Mouse (Mus musculus) left cerebral cortex, adult 11 months (tissue): ENCODE results near the gene Rasal3.
A peak's percentile ranks its signal among the peaks of the same experiment; 100 is the strongest.

Experiments used
- DNase-seq: peaks from one replicate; pipeline ENCODE4 v3.0.0; 2022; ENCODE audit warnings: low spot score

The Rasal3 gene

DNA sequence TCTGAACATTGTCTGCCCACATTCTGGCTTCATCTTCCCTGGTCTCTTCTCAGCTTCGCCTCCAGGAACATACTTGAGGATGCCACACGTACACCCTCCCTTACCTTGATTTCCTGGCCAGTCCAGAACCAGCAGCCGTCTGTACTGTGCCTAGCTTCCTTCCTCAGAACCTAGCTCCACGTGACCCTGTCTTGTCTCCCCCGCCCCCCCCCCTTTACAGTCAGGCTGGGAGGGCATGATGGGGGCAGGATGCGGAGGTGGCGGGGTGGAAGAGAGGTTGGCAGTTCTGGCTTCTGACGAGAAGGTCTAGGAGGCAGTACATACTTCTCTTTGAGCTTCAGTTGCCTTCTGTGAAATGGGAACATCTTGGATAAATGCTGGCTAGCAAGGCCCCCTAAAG lies at the start of gene Rasal3:
Gene Rasal3 (minus strand): TSS at position 167 of the 400 bp plus-strand sequence.
- no peak for DNase-seq

DNA sequence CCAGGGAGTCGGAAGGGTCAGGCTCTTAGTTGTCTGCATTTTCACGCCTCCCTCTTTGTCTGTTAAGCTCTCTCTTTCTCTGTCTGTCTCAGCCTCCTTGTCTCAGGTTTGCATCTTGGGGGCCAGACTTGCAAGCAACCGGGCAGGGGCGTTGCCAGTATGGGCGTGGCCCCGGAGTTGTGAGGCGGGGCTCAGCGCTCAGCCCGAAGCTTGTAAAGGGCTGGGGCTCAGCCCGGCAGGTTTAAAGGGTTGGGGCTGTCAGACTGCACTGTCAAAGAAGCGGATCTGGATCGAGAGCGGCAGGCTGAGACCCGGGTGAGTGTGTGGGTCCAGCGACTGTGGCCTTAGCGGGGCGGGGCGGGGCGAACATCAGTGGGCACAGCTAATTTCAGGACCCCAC lies 49.1 kb upstream of the Rasal3 start, which contains the start of gene Cyp4f39:
Gene Cyp4f39 (plus strand): TSS at position 242 of the 400 bp plus-strand sequence.
- DNase-seq: no peak

DNA sequence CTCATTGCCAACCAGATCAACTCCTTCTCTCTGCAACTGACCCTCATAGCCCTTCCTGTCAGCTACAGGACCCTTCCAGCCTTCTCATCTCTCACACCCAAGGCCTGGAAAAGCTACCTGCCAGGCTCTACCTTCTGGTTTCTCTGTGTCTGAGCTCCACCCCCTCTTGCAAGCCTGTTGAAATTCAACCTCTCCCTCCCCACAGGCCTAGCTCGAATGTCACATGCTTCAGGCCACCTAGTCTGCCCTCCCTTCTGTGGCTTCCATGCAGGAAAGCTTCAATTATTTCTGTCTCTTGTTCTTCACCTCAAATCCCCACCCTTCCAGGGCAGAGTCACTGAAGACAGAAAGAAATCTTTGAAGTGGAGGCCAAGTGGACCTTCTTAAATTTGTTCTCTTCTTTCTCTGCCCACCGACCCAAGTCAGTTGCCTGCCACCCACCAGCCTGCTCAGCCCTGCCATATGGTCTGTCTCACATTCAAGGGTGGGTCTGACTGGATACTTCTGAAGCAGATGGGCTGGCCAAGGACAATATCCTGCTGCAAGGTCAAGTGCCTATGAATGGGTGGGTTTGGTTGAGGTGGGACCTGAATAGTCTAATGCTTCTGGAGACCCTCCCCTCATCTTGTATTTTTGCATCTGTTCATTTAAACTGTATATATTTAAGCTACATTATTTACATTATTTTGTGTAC lies 47.6 kb upstream of the Rasal3 start:
- DNase-seq: no peak

DNA sequence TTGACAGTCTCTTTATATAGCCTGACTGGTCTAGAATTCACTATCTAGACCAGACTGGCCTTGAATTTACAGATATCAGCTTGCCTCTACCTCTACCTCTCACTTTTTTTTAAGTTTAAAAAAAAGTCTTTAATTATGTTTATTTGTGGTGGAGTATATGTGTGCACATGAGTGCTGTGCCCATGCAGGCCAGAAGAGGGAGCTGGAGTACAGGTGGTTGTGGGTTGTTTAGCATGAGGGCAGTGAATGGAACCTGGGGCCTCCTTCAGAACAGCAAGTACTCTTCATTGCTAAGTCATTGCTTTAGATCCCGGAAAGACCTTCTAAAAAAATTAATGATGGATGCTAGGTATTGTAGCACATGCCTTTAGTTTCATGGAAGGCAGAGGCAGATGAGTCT lies 45.7 kb upstream of the Rasal3 start:
- no peak for DNase-seq

DNA sequence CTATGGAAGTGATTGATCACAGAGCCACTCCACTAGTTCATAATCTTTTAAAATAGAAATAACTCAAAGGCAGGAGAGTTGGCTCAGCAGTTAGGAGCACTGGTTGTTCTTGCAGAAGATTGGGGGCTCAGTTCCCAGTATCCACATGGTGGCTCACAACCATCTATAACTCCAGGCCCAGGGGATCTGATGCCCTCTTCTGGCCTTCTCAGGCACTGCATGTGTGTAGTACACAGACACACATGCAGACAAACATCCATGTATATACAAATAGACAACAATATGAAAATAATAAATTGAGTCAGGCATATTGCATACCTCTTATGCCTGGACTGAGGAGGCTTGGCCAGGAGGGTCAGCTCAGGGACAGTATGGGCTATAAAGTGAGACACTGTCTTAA lies 43.8 kb upstream of the Rasal3 start:
- DNase-seq: no peak

DNA sequence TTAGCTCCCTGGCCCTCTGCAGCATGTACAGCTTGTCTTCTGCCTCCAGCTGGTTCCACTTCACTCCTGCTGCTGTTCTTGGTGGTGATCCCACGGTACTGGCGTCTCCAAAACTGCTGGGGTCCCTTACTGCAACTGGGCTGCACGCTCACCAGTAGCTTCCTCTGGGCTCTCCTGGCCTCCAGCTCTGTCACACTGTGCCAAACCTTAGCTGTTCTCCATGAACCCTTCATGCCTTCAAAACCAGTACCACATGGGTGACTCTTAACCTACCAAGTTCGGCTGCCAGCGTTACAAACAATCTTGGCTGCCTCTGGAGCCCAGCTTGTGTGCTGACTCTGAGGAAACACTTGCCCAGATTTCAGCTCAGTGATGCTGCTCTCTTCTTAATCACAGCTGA lies 41.6 kb upstream of the Rasal3 start:
- no peak for DNase-seq

DNA sequence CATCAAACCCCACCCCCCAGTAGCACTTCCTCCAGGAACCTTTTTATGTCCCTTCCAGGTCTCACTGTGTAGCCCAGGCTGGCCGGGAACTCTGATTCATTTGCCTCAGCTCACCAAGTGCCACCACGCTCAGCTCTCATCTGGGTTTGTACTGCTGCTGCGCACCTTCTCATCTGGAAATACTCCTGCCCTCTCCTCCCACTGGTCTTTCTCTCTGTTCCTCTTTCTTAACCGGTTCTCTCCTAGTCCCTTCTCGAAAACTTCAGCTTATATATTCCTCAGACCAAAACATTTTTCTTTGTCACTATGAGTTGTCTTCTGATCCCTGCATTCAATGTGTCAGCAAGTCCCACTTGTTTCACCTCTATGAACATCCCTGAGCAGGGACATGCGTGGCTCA lies 39.9 kb upstream of the Rasal3 start:
- no peak for DNase-seq

DNA sequence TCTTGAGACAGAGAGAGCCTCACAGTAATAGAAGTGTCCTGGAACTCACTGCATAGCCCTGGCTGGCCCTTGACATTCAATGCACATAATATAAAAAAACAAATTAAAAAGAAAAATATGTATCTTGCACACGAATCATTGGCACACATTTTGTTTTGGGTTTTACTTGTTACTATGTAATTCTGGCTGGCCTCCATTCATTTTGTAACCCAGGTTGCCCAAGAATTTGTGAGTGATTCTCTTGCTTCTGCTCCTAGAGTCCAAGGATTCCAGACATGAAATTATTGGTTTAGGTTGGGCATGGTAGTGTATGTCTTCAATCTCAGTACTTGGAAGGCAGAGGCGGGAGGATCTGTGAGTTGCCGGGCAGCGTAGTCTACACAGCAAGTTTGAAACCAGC lies 33.7 kb upstream of the Rasal3 start:
- DNase-seq: no peak

DNA sequence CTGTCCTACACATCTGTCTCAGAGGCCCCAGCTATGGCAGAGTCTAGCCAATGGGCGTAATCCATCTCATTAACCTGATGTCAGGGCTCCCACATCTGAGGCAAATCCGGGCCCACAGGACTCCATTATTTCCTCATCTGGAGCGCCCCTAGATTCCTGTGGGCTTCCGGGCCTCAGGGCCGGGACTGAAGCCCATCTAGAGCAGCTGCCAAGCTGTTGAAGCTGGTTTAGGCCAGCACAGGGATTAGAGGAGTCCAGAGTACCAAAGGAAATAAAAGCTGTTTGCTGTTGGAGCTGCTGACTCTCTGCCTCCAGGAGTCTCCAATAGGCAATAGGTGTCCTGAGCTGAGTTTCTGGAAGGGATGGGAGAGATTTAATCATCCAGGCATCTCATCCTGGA lies 31.8 kb upstream of the Rasal3 start:
- DNase-seq: no peak

DNA sequence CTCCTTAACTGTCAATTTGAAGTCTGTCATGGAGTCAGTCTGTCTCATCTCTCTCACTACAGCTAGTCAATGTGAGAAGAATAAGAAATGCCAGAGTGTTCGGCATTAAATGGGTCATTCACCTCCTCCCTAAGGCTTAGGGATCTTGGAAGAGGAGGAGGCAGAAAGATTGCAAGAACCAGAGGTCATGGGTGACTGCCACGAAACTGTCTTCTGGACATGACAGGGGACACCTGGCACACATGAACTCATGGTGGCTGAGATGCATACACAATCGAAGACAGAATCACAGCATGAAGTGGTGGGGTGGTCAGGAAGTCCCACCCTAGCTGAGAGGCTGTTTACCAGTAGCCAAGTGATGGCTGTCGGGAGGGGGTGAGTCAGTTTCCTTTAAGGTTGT lies 30.9 kb upstream of the Rasal3 start:
- no peak for DNase-seq

DNA sequence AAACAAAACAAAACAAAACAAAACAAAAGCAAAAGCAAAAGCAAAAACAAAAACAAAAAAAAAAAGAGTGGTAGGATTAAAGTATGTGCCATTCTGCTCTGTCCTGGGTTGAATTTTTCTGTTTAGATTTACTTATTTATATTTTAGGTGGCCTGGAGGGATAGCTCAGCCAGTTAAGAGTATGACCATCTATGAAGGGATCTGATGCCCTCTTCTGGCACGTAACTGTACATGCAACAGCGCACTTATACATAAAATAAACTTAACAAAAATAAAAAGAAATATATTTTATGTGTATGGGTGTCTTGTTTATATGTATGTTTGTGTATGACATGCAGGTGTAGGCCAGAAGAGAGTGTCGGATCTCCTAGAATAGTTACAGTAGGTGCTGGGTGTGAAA lies 28.6 kb upstream of the Rasal3 start:
- DNase-seq: no peak

DNA sequence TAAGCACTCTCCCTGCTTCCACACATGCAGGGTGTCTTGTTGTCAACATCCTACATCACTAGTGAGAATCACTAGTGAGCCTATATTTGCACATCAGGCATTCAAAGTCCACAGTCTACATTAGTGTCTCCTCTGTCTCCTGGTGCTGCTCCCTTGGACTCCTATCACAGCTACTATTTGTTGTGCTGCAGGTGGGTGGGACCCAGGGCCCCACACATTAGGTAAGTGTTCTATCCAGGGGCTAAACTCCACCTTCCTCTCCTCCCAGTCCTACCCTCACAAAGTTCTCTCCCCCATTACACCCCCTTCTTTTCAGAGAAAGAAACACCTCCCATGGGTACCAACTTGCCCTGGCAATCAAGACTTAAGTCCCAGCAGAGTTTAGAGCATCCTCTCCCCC lies 23.2 kb upstream of the Rasal3 start:
- no peak for DNase-seq

DNA sequence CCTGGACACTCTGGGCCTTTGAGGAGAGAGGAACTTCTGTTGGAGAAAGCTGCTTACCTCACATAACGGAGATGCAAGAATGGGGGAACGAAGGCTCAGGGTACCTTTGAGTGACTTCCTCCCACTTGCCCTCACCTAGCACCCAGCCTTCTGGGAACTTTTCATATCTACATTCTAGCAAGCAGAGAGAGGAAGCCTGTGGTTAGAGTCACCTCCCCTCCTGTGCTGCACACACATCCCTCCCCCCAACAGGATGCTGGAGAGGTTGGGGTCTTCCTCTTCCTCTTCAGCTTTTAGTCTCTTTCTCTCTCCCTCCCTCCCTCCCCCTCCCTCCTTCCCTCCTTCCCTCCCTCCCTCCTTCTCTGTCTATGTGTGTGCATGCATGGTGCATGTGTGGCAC lies 20.7 kb upstream of the Rasal3 start, which contains the start of gene Pglyrp2:
Gene Pglyrp2 (minus strand): TSS at position 134 of the 400 bp plus-strand sequence.
- no peak for DNase-seq

DNA sequence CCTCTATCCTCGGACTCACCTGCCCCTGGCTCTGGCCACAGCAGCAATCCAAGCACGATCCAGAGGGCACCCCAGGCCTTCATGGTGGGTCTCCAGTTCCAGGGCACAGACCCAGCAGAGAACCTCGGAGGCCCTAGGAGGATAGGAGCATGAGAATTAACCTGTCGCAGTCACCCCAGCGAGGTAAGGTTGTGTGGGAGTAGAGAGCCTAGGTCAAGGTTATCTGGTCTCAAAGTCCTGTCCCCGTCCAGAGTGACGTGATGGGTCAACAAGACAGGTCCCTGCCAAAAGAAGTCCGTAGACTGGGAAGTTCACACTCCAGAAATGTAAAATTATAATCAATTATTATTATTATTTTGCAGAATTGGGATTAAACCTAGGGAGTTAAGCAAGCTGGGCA lies 17.4 kb upstream of the Rasal3 start:
- no peak for DNase-seq

DNA sequence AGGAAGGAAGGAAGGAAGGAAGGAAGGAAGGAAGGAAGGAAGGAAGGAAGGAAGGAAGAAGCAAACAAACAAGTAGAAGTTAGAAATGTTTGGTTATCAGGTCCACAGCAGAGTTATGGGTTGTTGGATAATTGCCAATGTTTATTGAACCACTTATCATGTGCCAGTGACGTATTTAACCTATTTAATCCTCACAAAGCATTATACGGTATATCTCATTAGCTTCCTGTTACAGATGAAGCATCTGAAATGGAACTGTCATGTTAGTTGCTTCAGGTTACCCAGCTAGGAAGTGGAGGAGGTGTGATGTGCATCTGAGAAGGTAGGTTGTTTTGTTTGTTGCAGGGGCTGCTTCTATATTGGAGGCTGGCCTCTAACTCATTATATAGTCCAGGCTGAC lies 16.6 kb upstream of the Rasal3 start:
- DNase-seq: no peak

DNA sequence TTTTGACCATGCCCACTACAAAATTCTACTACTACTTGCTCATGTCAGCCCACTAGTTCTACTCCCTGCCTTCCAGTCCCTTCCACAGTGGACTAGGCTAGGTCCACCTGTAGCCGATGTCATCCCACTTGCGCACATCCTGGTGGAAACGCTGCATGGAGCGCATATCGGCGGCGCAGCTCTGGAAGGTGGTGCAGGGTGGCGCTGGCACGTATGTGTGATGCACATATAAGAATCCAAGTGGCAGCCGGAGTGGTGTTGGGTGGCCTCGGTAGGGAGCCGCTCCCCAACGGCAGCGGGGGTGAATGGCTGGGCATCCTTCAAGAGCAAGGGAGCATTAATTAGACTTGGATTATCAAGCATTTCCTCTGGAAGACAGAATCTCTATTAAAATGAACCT lies 13.4 kb upstream of the Rasal3 start:
- DNase-seq: no peak

DNA sequence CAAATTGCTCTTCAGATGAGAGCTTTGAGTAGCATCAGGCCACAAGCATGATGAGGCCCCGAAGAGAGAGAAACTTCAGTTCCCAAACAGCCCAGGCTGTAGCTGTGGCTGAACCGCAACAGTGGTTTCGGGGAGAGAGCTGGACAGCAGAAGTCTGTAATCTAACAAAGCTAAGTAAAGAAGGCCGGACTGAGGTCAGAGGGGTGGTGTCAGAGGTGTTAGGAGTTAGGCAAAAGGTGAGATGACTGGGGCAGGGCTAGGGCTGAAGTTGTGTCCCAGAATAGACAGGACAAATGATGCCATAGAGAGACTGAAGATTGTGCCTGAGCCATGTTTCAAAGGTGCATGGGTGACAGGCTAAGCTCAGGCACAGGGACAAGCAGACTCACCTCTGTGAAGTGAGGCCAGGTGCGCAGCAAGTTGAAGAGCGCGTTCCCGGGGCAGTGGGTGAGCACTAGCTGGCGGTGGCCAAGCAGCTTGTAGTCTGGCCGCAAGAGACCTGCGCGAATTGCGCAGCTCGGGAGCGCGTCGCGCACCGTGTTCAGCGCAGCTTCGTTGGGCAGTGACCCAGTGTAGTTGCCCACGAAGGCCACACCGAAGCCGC lies 12.1 kb upstream of the Rasal3 start:
- no peak for DNase-seq

DNA sequence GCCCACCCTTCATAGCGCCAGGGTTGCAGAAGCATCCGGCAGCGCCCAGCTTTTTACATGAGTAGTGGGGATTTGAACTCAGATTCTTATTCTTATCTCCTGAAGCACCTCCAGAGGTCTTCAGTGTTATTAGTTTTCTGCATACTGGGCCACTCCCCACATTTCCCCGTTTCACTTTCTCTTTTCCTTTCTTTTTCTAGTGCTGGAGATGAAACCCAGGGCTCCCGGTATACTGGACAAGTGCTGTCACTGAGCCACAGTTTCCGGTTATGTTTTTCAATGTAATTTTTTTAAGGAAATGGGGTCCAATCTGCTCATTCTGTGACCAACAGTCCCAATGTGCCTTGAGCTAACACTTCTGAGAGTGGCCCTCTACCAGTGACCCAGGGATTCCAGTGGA lies 8.5 kb upstream of the Rasal3 start:
- DNase-seq: no peak

DNA sequence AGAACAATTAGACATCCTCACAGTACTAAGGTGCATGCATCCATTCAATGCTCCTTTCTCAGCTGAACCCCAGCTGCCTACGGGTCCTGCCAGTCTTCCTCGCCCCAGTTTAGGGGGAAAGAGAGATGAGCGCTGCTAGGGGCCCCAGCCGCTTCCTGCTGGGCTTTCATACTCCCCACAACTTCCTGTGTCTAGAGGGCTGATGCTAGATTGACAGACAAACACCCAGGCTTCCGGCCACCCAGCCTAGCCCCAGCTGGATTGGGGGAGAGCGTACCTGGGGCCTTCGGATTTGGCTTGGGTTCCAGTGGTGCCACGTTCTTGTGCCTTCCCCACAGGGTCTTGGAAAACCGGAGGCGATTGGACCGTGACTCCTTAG lies 615 bp downstream of the Rasal3 start:
- DNase-seq: no peak

DNA sequence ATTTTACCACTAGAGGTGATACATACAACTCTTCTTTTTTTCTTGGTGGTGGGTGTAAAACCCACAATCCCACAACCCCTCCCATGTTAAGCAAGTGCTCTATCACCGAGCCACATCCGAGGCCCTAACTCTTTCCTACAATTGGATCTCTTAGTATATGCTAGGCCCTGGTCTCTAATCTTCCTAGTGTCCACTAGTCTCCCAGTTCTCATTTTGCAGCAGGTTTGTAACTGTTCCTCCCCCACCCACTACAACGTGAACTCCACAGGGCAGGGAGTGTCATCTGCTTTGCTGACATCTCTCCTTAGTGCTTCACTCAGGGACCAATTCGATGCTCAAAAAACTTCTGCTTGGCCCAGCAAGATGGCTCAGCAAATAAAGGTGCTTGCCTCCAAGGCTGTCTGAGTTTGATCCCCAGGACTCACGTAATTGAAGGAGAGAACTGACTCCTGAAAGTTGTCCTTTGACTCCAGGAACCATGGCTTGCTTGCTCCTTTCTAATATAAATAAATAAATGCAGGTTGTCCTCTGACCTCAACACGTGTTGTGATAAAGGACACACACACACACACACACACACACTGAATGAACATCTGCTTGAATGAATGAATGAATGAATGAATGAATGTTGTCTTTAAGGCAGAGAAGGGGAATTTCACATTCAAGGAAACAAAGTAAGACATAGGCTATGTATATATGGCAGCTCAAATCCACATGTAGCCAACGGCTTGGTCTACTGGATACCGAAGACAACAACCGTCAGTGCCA lies 1.2 kb downstream of the Rasal3 start:
- DNase-seq: no peak

DNA sequence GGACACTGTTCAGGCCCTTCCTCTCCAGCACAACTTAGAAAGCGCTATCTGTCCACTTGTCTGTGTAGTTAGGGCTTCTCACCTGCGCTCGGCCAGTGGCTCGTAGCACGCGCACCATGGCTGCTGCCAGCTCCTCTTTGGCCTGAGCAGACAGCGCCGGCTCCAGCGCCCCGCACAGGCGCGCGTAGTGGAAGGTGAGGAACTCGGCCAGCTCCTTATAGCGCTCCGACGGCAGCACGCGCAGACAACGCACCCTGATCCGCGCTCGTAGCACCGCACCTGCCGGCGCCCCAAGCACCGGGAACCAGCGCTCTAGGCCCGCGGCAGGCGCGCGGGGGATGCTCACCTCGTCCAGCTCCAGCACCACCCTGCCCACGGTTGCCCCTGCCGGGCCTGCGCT lies 7.1 kb downstream of the Rasal3 start:
- DNase-seq: no peak

DNA sequence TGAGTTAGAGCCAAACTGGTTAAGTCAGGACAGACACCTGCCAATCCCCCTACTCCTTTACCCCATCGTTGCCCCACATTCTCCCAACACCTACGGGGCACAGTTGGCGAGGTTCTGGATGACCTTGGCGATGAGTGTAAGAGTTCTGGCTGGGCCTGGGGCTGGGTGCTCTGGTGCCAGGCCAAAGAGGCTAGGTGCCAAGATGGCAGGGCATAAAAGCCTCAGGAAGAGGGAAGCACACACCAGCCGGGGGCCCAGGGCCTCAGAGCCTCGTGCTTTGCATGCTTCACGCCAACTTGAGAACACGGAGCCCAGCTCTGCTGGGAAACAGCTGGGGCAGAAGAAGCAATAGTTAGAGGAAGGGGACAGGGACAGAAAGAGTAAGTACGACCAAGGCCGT lies 9.4 kb downstream of the Rasal3 start:
- DNase-seq: no peak

DNA sequence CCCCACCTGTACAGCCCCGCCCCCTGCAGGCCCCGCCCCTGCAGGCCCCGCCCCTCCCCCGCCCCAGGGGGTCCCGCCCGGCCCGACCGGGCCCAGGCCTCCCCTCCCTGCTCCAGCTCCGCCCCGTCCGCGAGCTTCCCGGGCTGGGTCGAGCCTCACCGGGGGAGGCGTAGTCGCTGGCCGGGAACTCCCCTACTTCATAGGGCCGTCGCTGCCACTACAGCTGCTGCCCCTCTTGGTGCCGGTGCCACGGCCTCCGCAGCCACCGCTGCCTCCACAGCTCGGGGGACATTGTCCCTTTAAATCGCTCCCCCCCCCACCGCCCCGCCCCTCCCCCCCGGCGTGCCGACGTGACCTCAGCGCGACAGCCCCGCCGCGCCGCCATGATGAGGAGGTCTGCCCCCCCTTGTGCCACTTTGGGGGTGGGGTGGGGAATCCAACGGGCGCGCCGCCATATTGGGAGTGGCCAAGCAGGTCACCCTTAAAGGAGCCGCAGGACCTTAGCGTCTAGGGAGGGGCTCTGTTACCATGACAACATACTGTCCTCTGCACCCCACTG lies 14.2 kb downstream of the Rasal3 start, which contains the start of gene Wiz:
Gene Wiz (minus strand): TSS at position 339 of the 559 bp plus-strand sequence.
- peak; percentile 91 for DNase-seq
